Mouse (Mus musculus) embryonic facial prominence, embryonic 13.5 days (tissue): ENCODE data around the gene Creb3l1. TPM values are rescaled to one million over a fixed set of nuclear protein-coding genes. Genes with fewer than 3 reads are reported as not detected.
A peak's percentile ranks its signal among the peaks of the same experiment; 100 is the strongest.

Source experiments
- ATAC-seq: fragments of 200-750 bp; cut with Nextera tagmentation; 2 replicates; pipeline ENCODE4 v1.8.0; 2017; ENCODE audit warnings: low read depth; ENCODE audit not compliant: insufficient number of reproducible peaks, insufficient read depth, low FRiP score, low TSS enrichment
- H3K27ac ChIP-seq: fragments of 300-500 bp; sonication (generic); 2 replicates; pipeline ENCODE4 v1.5.1; 2015; ENCODE audit warnings: moderate library complexity, mild to moderate bottlenecking, inconsistent platforms
- H3K27me3 ChIP-seq: fragments of 300-500 bp; sonication (generic); 2 replicates; pipeline ENCODE4 v1.6.1; 2015; ENCODE audit warnings: mild to moderate bottlenecking, inconsistent platforms
- H3K36me3 ChIP-seq: fragments of 300-500 bp; sonication (generic); 2 replicates; pipeline ENCODE4 v1.6.1; 2015; ENCODE audit warnings: mild to moderate bottlenecking, inconsistent platforms
- H3K4me1 ChIP-seq: fragments of 300-500 bp; sonication (generic); 2 replicates; pipeline ENCODE4 v1.6.1; 2015; ENCODE audit warnings: inconsistent platforms
- H3K4me2 ChIP-seq: fragments of 300-500 bp; sonication (generic); 2 replicates; pipeline ENCODE4 v1.6.1; 2015; ENCODE audit warnings: moderate library complexity, mild to moderate bottlenecking, inconsistent platforms
- H3K4me3 ChIP-seq: fragments of 300-500 bp; sonication (generic); 2 replicates; pipeline ENCODE4 v1.5.1; 2015; ENCODE audit warnings: mild to moderate bottlenecking, inconsistent platforms
- H3K9ac ChIP-seq: fragments of 300-500 bp; sonication (generic); 2 replicates; pipeline ENCODE4 v1.6.1; 2015; ENCODE audit warnings: mild to moderate bottlenecking, inconsistent platforms
- H3K9me3 ChIP-seq: fragments of 300-500 bp; sonication (generic); 2 replicates; pipeline ENCODE4 v1.6.1; 2016; ENCODE audit warnings: inconsistent platforms
- WGBS: fragments of 180-500 bp; shearing (Covaris S2); methylation state at CpG from one replicate; pipeline ENCODE4 v1.1.7; 2015; ENCODE audit warnings: mixed read lengths; 5-methylcytosine and 5-hydroxymethylcytosine counted together
- polyA plus RNA-seq: library from polyadenylated mRNA; unstranded; fragments of >200 nt; fragmentation: Nextera tagmentation; extraction: Ambion mirVana; gene quantifications from 2 replicates; pipeline ENCODE4 v1.2.1, GENCODE M21; 2015

Gene Creb3l1
- polyA plus RNA-seq, 1 experiment from 2014 or later: 13.4 TPM

DNA sequence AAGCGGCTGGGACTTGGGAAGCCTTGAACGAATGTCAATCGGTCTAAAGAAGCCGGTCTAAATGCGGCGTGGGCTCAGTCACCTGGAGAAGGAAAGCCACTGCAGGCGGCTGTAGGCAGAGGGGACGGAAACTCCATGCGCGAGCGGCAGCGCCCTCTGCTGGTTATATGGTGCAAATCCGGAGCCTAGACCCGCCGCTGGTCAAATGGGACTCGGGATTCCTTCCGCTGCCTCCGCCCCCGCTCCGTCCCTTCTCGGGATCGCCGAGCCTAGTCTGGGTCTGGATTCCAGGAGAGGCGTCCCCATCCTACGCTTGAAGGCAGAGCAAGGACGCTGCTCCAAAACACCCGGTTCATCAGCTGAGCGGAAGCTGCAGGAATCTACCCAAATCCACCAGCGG is 34.2 kb upstream of the Creb3l1 start:
- Histone ChIP-seq H3K9ac (peak overlapping the region; percentile 73), H3K27me3 (peaks cover 37% of the 10 kb centered on the region), H3K4me2 (peak overlapping the region; percentile 99), H3K9me3 (no peaks in the 10 kb centered on the region), H3K27ac (no peak overlapping the region), H3K4me3 (peak overlapping the region; percentile 66), H3K36me3 (no peaks in the 10 kb centered on the region), H3K4me1 (peaks cover 44% of the 10 kb centered on the region)
- ATAC-seq: no peak
- WGBS: under 1% methylated on average over 29 of the region's 29 CpGs

DNA sequence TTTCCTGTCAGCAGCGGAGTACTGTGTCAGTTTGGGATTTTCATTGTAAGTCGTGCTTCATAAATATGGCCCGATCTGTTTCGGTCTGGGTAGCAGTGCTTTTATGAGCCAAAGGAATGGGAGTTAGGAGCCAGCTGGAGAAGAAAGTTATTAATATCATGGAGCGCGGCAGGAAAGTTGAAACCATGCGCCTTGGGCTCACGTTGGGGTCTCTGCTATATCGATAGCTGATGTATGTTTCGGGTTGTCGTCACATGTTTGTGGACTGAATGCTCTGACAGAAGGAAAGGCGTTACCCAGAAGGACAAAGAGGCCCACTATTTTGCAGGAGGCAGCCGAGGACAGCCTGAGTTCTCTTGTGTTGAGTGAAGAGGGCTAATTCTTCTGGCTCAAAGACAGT is 32.5 kb upstream of the Creb3l1 start:
- no peak for ATAC-seq
- no peaks in the 10 kb centered on the region for H3K9me3 ChIP-seq
- H3K36me3 ChIP-seq: no peaks in the 10 kb centered on the region
- peaks cover 34% of the 10 kb centered on the region for H3K27me3 ChIP-seq
- H3K27ac ChIP-seq: peak overlapping the region; percentile 34
- no peak overlapping the region for H3K9ac ChIP-seq
- WGBS: 47% methylated on average over 13 of the region's 13 CpGs
- H3K4me1 ChIP-seq: peaks cover 52% of the 10 kb centered on the region
- 0 out of 2 replicates have a peak overlapping the region, but pooled peaks have one; percentile 1 for H3K4me2 ChIP-seq
- no peak overlapping the region for H3K4me3 ChIP-seq

DNA sequence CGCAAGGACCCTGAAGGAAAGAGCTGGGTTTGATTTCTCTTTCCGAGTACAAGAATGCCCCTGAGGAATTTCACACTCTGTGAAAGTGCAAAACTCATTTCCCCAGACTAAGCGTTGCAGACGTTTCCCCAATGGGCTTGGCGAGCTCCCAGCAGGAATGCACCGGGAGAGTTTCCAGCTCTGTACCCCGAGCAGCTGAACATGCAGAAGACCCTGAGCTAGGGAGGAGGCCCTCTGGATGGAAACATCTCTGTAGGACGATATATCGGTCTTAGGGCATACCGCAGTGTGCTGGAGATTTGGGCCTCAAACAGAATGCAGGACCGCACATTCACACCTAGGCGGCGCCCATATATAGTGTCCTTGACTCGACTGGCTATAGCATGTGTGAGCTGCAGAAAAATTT is 31.5 kb upstream of the Creb3l1 start:
- WGBS: 1% methylated on average over 14 of the region's 14 CpGs
- H3K9me3 ChIP-seq: no peaks in the 10 kb centered on the region
- peaks cover 52% of the 10 kb centered on the region for H3K4me1 ChIP-seq
- ATAC-seq: 0 out of 2 replicates have a peak, but pooled peaks have one; percentile 44
- no peaks in the 10 kb centered on the region for H3K36me3 ChIP-seq
- H3K4me3 ChIP-seq: peak overlapping the region; percentile 40
- H3K27me3 ChIP-seq: peaks cover 26% of the 10 kb centered on the region
- peak overlapping the region; percentile 98 for H3K27ac ChIP-seq
- H3K9ac ChIP-seq: peak overlapping the region; percentile 67
- H3K4me2 ChIP-seq: peak overlapping the region; percentile 67

DNA sequence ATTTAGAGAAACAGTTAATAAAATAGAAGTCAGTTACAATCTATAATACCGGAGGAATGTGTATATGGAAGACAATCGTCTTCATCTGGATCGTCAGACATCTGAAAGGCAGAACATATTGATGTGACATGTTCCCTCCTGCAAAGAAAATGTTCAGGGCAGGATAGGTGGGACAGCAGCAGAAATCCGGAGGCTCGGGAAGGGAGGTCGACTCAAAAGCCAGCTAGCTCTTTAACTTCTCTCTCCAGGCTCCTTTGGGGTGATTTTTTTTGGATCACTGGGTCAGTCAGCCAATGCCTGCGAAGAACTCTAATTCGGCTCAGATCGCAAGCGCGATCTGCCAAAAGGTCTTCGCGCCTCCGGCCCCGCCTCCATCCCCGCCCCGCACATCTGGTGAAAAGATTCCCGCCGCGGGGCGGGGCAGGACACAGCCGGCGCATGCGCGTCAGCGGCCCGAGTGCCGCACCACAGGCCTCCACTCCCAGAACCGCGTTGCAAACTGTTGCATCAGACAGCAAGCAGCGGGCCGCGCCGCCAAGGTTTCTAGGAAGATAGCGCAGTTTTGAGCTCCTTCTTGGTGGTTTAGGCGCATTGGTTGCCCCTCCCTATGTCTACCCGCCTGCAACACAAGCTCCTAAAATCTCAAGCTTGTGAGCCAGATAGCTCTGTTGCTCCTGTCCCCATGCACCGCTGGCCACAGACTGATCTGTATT is 31.0 kb upstream of the Creb3l1 start:
- Histone ChIP-seq H3K36me3 (no peaks in the 10 kb centered on the region), H3K27ac (peak overlapping the region; percentile 98), H3K4me1 (peaks cover 52% of the 10 kb centered on the region), H3K9ac (peak overlapping the region; percentile 67), H3K9me3 (no peaks in the 10 kb centered on the region), H3K4me2 (peak overlapping the region; percentile 67), H3K4me3 (peak overlapping the region; percentile 40), H3K27me3 (peaks cover 20% of the 10 kb centered on the region)
- WGBS: 2% methylated on average over 38 of the region's 38 CpGs
- ATAC-seq: peak; percentile 79

DNA sequence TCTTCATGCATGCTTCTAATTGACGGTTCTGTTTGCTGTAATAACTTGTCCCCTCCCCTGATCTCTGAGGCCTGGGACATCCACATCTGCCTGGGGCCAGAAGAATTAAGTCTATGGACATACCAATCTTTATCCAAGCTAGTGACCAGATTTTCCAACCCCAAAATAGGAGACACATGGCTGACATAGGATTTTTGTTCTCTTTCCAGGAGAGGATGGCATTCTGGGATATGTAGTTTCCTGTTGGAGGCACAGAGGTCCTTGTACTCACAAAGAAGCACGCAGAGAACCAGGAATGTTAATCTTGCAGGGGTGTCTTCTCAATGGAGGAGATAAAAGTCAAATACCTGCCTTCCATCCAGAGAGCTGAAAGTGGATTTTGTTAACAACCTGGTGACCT is 28.5 kb upstream of the Creb3l1 start:
- peak overlapping the region; percentile 55 for H3K27ac ChIP-seq
- 53% methylated on average over 2 of the region's 2 CpGs for WGBS
- no peak overlapping the region for H3K4me3 ChIP-seq
- H3K4me2 ChIP-seq: no peak overlapping the region
- peaks cover 8% of the 10 kb centered on the region; the same call in 1 of the 2 replicates for H3K27me3 ChIP-seq
- no peak overlapping the region for H3K9ac ChIP-seq
- peaks cover 30% of the 10 kb centered on the region for H3K4me1 ChIP-seq
- ATAC-seq: no peak
- no peaks in the 10 kb centered on the region for H3K9me3 ChIP-seq
- no peaks in the 10 kb centered on the region for H3K36me3 ChIP-seq

DNA sequence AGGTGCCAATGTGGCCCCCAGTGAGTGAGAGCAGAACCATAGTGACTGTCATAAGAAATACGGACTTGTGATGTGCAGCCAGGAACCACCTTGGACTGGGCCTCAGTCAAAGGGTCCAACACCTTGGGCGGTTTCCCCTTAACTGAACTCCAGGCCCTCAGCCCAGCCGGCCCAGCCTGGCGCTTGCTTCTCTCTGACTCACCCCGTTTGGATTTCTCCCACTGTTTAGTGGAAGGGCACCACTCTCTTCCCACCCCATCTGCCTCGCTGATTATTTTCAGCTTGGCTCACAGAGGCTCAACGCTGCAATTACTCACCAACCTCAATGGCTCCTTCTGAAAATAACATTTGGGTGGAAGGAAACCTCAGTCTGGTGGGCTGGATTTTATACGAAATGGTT is 27.9 kb upstream of the Creb3l1 start:
- Histone ChIP-seq H3K9ac (no peak overlapping the region), H3K27ac (peak overlapping the region; percentile 55), H3K4me2 (no peak overlapping the region), H3K36me3 (no peaks in the 10 kb centered on the region), H3K4me1 (peaks cover 26% of the 10 kb centered on the region), H3K9me3 (no peaks in the 10 kb centered on the region), H3K27me3 (peaks cover 6% of the 10 kb centered on the region; the same call in 1 of the 2 replicates), H3K4me3 (no peak overlapping the region)
- 76% methylated on average over 8 of the region's 8 CpGs for WGBS
- no peak for ATAC-seq

DNA sequence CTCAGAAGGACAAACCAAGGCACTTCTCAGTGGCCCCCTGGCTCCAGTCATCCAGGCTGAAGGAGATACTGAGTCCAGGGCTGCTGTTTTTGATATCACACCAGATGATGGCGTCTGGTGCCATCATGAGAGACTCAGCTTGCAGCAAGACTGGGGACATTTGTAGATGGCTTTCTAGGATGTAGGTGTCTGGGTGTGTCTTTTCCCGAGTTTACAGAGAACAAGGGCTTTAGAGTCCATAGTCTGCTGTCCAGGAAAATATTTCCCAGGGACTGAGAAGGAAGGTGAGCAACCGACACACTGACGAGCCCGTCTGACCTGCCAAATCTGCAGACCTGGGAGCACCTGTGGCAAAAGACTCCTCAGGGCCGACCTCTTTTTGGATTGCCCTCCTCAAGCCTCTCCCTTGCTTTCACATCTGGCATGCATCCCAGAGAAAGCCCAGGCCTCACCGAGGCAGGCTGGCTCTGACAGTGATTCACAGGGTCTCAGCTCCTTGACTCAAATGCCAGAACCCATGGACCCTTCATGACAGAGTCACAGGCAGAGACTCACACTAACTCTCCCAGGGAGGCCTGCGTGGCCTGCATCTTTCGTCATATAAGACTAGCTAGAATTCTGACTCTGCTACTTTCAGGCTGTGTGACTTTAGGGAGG is 23.9 kb upstream of the Creb3l1 start:
- ATAC-seq: no peak
- H3K9me3 ChIP-seq: no peaks in the 10 kb centered on the region
- H3K27ac ChIP-seq: no peak overlapping the region
- WGBS: 63% methylated on average over 9 of the region's 9 CpGs
- no peaks in the 10 kb centered on the region for H3K36me3 ChIP-seq
- H3K9ac ChIP-seq: no peak overlapping the region
- no peak overlapping the region for H3K4me2 ChIP-seq
- H3K27me3 ChIP-seq: peaks cover 6% of the 10 kb centered on the region; the same call in 1 of the 2 replicates
- H3K4me1 ChIP-seq: peaks cover 7% of the 10 kb centered on the region; the same call in 1 of the 2 replicates
- H3K4me3 ChIP-seq: no peak overlapping the region

DNA sequence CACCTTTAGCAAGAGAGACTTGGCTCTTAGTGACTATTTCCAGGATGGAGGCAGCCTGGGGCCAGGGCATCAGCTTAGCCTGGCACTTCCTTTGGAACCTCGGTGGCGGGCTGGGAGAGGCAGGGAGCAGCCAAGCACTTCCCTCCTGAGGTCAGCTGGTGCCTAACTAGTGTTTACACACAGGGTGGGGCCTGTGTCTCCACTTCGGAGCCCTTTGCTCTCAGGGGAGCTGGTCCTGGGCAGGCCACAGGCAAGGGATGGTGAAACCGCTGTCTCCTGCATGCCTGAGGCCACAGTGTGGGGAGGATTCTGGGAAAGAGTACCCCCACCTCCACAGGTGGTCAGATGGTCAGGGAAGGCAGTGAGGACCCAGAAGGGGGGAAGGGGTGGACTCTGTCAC is 23.3 kb upstream of the Creb3l1 start:
- no peak overlapping the region for H3K9ac ChIP-seq
- H3K4me1 ChIP-seq: 0 out of 2 replicates have a peak, but pooled peaks cover 1% of the 10 kb centered on the region
- no peaks in the 10 kb centered on the region for H3K36me3 ChIP-seq
- H3K4me2 ChIP-seq: no peak overlapping the region
- H3K4me3 ChIP-seq: no peak overlapping the region
- no peaks in the 10 kb centered on the region for H3K9me3 ChIP-seq
- H3K27me3 ChIP-seq: peaks cover 6% of the 10 kb centered on the region; the same call in 1 of the 2 replicates
- no peak overlapping the region for H3K27ac ChIP-seq
- ATAC-seq: no peak
- WGBS: 11% methylated on average over 4 of the region's 4 CpGs

DNA sequence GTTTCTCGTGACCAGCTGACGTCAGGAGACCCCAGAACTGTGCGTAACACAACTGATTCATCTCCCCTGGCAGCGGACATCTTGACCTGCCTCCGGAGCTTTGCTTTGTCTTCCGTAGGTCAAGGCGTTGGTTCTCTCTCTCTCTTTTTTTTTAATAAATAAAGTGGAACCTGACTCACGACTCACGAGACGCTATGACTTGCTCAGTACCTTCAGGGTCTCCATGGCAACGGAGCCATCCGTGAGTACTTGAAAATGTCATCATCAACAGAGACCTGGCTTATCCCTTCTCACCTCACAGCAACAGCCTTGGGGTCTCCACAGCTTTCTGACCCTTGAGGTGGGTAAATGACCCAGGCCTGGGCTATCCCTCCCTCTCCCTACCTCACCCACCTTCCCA is 19.0 kb upstream of the Creb3l1 start:
- no peaks in the 10 kb centered on the region for H3K9me3 ChIP-seq
- no peak overlapping the region for H3K27ac ChIP-seq
- H3K9ac ChIP-seq: no peak overlapping the region
- WGBS: 84% methylated on average over 12 of the region's 12 CpGs
- ATAC-seq: no peak
- no peak overlapping the region for H3K4me3 ChIP-seq
- H3K36me3 ChIP-seq: no peaks in the 10 kb centered on the region
- H3K4me2 ChIP-seq: no peak overlapping the region
- H3K4me1 ChIP-seq: no peaks in the 10 kb centered on the region
- no peaks in the 10 kb centered on the region for H3K27me3 ChIP-seq

DNA sequence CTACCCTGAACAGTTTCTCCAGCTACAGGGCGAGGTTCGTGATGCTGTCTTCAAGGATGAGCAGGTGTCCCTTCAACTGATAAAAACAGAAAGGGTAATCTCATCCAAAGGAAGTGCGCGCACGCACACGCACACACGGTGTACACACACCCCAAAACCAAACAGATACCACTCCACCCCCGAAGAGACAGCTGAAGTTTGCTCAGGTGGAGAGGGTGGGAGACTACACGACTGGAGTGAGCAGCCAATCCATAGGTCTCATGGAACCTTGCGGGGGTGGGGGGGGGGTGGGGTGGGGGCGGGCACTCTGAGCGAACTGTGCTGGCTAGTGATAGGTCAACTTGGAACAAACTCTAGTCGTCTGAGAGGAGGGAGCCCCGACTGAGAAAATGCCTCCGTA is 17.2 kb upstream of the Creb3l1 start:
- Histone ChIP-seq H3K36me3 (no peaks in the 10 kb centered on the region), H3K27ac (no peak overlapping the region), H3K9me3 (no peaks in the 10 kb centered on the region), H3K4me3 (no peak overlapping the region), H3K4me1 (peaks cover 6% of the 10 kb centered on the region; the same call in 1 of the 2 replicates), H3K9ac (no peak overlapping the region), H3K4me2 (no peak overlapping the region), H3K27me3 (no peaks in the 10 kb centered on the region)
- 74% methylated on average over 15 of the region's 15 CpGs for WGBS
- ATAC-seq: no peak

DNA sequence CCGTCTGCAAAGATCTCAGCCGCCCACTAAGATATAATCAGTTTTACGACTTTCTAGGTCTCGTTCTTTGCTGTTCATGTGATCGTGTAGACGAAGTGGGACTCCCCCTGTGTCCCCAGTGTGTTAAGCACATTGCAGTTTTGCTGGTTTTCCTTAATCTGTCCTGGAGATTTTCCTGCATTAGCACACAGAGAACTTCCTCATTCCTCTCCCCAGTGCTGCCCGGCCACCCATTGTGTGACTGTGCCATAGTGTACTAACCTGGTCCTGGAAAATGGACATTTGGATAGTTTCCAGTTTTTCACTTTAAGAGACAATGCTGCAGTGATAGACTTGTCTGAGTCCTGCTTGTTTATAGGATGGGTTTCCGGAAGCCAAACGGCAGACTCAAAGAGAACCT is 10.0 kb upstream of the Creb3l1 start:
- 73% methylated on average over 9 of the region's 9 CpGs for WGBS
- no peak for ATAC-seq
- Histone ChIP-seq H3K4me3 (no peak overlapping the region), H3K27ac (no peak overlapping the region), H3K4me1 (peaks cover 10% of the 10 kb centered on the region), H3K9ac (no peak overlapping the region), H3K27me3 (0 out of 2 replicates have a peak, but pooled peaks cover 4% of the 10 kb centered on the region), H3K4me2 (no peak overlapping the region), H3K36me3 (no peaks in the 10 kb centered on the region), H3K9me3 (no peaks in the 10 kb centered on the region)

DNA sequence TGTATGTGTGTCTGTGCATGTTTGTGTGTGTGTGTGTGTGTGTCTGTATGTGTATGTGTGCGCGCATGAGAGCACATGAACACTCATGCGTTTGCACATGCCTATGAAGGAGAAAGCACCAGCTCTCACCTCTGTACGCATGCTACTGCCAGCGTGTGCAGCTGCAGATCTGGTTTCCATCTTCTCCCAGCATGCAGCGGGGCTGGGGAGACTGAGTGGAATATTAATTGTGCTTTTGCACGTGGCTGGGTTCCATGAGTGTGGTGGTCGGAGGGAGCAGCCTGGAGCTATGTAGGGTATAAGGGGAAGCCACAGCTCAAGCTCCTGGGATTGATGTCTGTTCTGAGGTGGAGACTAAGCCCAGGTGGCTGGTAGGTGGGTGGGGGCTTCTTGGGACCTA is 6.3 kb upstream of the Creb3l1 start:
- no peaks in the 10 kb centered on the region for H3K9me3 ChIP-seq
- no peak for ATAC-seq
- H3K4me1 ChIP-seq: peaks cover 4% of the 10 kb centered on the region; the same call in 1 of the 2 replicates
- no peak overlapping the region for H3K4me3 ChIP-seq
- WGBS: 56% methylated on average over 8 of the region's 8 CpGs
- no peak overlapping the region for H3K4me2 ChIP-seq
- H3K27me3 ChIP-seq: peaks cover 15% of the 10 kb centered on the region
- no peaks in the 10 kb centered on the region for H3K36me3 ChIP-seq
- H3K9ac ChIP-seq: no peak overlapping the region
- H3K27ac ChIP-seq: no peak overlapping the region
